Mouse (Mus musculus): ENCODE measurements around the gene Lrch4. TPM values are rescaled to one million over a fixed set of nuclear protein-coding genes. Genes with fewer than 3 reads are reported as not detected.
A peak's percentile ranks its signal among the peaks of the same experiment; 100 is the strongest.

The Lrch4 gene
- polyA plus RNA-seq, 1 experiment from 2014 or later: 35.3 TPM

DNA sequence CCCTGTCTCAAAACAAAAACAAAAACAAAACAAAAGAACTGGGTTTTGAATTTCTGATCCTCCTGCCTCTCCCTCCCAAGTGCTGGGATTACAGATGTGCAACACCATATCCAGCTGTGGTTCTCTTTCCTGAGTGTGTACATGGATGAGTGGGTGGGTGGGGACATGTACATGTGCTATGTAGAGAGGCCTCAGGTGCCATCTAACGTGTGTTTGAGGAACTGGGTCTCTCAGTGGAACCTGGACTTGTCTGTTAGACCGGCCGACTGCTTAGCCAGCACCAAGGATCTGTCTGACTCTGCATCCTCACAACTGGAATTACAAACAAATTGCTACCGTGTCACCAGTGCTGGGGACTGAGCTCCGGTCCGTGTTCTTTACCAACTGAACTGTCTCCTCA, 31.3 kb upstream of the Lrch4 start:
- Histone ChIP-seq H3K4me2 (ENCODE audit: low read depth, severe bottlenecking) (no peak overlapping the region), H3K4me1 (ENCODE audit: control insufficient read depth, insufficient read depth, low read length) (peaks cover 15% of the 10 kb centered on the region), H3K36me3 (ENCODE audit: control insufficient read depth, insufficient read depth, low read length) (no peaks in the 10 kb centered on the region), H3K27me3 (ENCODE audit: control insufficient read depth, insufficient read depth, low read length) (no peaks in the 10 kb centered on the region), H3K27ac (replicated peaks; ENCODE audit: low read depth, low read length) (no peak overlapping the region), H3K9me3 (ENCODE audit: control insufficient read depth, low read length) (no peaks in the 10 kb centered on the region), H3K4me3 (ENCODE audit: low read depth, low read length) (no peak overlapping the region), H3K9ac (ENCODE audit: low read length) (no peak overlapping the region)
- 90% methylated on average over 6 of the region's 6 CpGs for WGBS
- no peak for DNase-seq (ENCODE audit: low spot score)
- no peak for ATAC-seq (ENCODE audit: insufficient number of reproducible peaks, low FRiP score, low TSS enrichment, low read depth)

DNA sequence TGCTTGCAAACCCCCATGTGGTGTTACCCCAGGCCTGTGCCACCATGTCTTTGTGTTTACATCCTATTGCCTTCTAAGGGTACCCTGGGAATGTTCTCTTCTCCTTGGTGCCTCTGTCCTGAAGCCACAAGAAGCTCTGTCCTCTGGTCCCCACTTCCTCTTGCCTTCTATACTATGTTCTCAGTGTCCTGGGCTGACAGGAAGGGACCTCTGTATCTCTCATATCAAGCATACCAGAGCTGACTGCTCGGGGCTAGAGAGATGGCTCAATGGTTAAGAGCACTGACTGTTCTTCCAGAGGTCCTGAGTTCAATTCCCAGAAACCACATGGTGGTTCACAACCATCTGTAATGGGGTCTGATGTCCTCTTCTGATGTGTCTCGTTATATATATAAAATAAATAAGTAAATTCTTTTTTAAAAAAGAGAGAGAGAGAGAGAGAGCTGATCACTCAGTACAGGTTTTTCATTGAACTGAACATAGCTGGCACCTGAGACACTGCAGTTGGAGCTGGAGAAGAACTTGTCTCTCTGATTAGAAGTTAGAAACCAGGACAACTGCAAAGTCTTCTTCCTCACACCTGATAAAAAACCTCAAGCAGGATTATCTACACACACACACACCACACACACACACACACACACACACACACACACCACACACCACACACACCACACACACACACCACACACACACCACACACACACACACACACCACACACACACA, 30.7 kb upstream of the Lrch4 start:
- H3K27ac ChIP-seq (replicated peaks; ENCODE audit: low read depth, low read length): no peak overlapping the region
- no peak overlapping the region for H3K4me2 ChIP-seq (ENCODE audit: low read depth, severe bottlenecking)
- WGBS: 91% methylated on average over 2 of the region's 2 CpGs
- no peak for DNase-seq (ENCODE audit: low spot score)
- H3K9me3 ChIP-seq (ENCODE audit: control insufficient read depth, low read length): no peaks in the 10 kb centered on the region
- H3K9ac ChIP-seq (ENCODE audit: low read length): no peak overlapping the region
- no peak for ATAC-seq (ENCODE audit: insufficient number of reproducible peaks, low FRiP score, low TSS enrichment, low read depth)
- no peaks in the 10 kb centered on the region for H3K36me3 ChIP-seq (ENCODE audit: control insufficient read depth, insufficient read depth, low read length)
- H3K4me3 ChIP-seq (ENCODE audit: low read depth, low read length): no peak overlapping the region
- H3K4me1 ChIP-seq (ENCODE audit: control insufficient read depth, insufficient read depth, low read length): peaks cover 17% of the 10 kb centered on the region
- no peaks in the 10 kb centered on the region for H3K27me3 ChIP-seq (ENCODE audit: control insufficient read depth, insufficient read depth, low read length)

DNA sequence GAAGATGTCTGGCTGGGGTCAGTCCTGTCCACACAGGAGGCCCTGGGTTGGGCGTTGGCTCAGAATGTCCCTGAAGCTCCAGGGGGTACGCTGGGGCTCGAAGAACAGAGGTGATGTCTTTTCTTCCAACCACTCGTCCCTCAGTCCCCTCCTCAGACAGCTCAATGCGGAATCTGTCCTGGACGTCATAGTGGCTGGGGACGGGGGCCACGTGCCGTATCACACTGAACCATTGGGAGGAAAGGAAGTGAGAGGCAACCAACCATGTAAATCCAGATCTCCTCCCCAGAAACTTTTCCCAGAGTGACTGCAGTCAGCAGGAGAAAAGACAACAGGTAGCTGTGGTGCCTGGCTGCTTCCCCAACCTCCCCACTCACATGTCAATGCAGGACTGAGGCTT, 29.3 kb upstream of the Lrch4 start:
- H3K4me2 ChIP-seq (ENCODE audit: low read depth, severe bottlenecking): peak overlapping the region; percentile 96
- WGBS: 84% methylated on average over 9 of the region's 9 CpGs
- DNase-seq (ENCODE audit: low spot score): no peak
- H3K9ac ChIP-seq (ENCODE audit: low read length): peak overlapping the region; percentile 5; the same call in 1 of the 2 replicates
- no peak overlapping the region for H3K27ac ChIP-seq (replicated peaks; ENCODE audit: low read depth, low read length)
- no peaks in the 10 kb centered on the region for H3K9me3 ChIP-seq (ENCODE audit: control insufficient read depth, low read length)
- H3K4me3 ChIP-seq (ENCODE audit: low read depth, low read length): peak overlapping the region; percentile 60
- peaks cover 17% of the 10 kb centered on the region for H3K4me1 ChIP-seq (ENCODE audit: control insufficient read depth, insufficient read depth, low read length)
- H3K27me3 ChIP-seq (ENCODE audit: control insufficient read depth, insufficient read depth, low read length): no peaks in the 10 kb centered on the region
- ATAC-seq (ENCODE audit: insufficient number of reproducible peaks, low FRiP score, low TSS enrichment, low read depth): no peak
- H3K36me3 ChIP-seq (ENCODE audit: control insufficient read depth, insufficient read depth, low read length): no peaks in the 10 kb centered on the region

DNA sequence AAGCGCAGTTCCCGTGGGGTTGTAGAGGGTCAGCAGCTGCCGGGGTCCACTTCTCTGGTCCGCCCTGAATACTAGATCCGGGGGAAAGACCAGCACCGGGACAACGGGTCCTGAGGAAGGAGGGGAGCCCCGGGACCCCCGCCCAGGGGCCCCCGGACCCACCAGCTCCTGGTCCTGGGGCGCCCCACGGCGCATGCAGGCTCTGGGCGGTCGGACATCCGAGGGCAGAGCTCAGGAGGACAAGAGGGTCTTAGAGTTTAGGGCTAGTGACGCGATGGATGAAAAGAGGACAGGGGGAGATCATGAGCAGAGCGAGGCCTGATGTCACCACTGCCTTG, 28.7 kb upstream of the Lrch4 start:
- Histone ChIP-seq H3K27ac (replicated peaks; ENCODE audit: low read depth, low read length) (0 out of 2 replicates have a peak overlapping the region, but pooled peaks have one; percentile 8), H3K9me3 (ENCODE audit: control insufficient read depth, low read length) (no peaks in the 10 kb centered on the region), H3K4me3 (ENCODE audit: low read depth, low read length) (peak overlapping the region; percentile 60), H3K36me3 (ENCODE audit: control insufficient read depth, insufficient read depth, low read length) (peaks cover under 1% of the 10 kb centered on the region; the same call in 1 of the 2 replicates), H3K4me2 (ENCODE audit: low read depth, severe bottlenecking) (peak overlapping the region; percentile 96), H3K4me1 (ENCODE audit: control insufficient read depth, insufficient read depth, low read length) (peaks cover 17% of the 10 kb centered on the region), H3K27me3 (ENCODE audit: control insufficient read depth, insufficient read depth, low read length) (no peaks in the 10 kb centered on the region), H3K9ac (ENCODE audit: low read length) (peak overlapping the region; percentile 77)
- 3% methylated on average over 19 of the region's 19 CpGs for WGBS
- DNase-seq (ENCODE audit: low spot score) (no peak), ATAC-seq (ENCODE audit: insufficient number of reproducible peaks, low FRiP score, low TSS enrichment, low read depth) (no peak)

DNA sequence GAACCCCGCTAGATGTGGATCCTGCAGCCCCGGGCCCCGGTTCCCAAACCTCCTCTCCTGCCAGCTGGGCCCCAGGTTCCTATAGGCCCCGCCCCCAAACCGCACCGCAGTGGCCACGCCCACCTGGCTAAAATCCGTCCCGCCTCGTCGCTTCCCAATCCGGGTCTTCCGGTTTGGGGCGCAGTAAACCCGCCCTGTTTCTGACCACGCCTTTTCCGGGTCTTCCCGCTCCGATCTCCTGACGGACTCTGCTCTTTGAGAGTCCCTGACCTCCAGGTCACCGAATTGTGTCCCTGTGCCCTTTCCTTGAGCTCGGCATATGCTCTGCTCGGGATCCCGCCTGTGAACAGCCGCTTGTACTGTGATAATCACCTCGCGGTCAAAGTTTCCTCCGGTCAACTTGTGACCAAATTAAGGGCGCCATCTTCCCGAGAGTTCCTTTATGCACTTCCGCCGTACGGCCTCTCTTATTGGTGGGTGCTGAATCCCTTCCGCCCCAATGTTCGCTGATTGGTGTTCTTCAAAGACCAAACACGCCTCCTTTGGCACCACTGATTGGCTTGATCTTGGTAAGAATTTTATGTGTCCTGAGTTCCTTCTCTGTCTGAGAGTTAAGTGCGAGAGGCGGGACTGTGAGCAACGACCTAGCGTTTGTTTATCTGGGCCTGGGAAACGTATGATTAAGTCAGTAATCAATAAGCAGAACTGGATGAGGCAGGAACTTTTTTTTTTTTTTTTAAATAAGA, 28.1 kb upstream of the Lrch4 start, which contains the start of gene Mospd3:
Gene Mospd3 (minus strand): TSS at position 440 of the 746 bp plus-strand sequence.
- Histone ChIP-seq H3K4me3 (ENCODE audit: low read depth, low read length) (peak within 1 kb of the TSS; percentile 60), H3K27me3 (ENCODE audit: control insufficient read depth, insufficient read depth, low read length) (no peaks in the 10 kb centered on the region), H3K4me1 (ENCODE audit: control insufficient read depth, insufficient read depth, low read length) (peaks cover 17% of the 10 kb centered on the region), H3K9me3 (ENCODE audit: control insufficient read depth, low read length) (no peaks in the 10 kb centered on the region), H3K27ac (replicated peaks; ENCODE audit: low read depth, low read length) (peak within 1 kb of the TSS; percentile 77; the same call in 1 of the 2 replicates), H3K36me3 (ENCODE audit: control insufficient read depth, insufficient read depth, low read length) (peaks cover 3% of the 10 kb centered on the region; the same call in 1 of the 2 replicates), H3K4me2 (ENCODE audit: low read depth, severe bottlenecking) (peak within 1 kb of the TSS; percentile 96), H3K9ac (ENCODE audit: low read length) (peak within 1 kb of the TSS; percentile 77)
- ATAC-seq (ENCODE audit: insufficient number of reproducible peaks, low FRiP score, low TSS enrichment, low read depth): peak; percentile 93
- WGBS: 0% methylated on average over 41 of the region's 41 CpGs
- peak; percentile 97 for DNase-seq (ENCODE audit: low spot score)

- ATAC-seq (ENCODE audit: insufficient number of reproducible peaks, low FRiP score, low TSS enrichment, low read depth) (no peak), DNase-seq (ENCODE audit: low spot score) (peak; percentile 62)
- H3K4me1 ChIP-seq (ENCODE audit: control insufficient read depth, insufficient read depth, low read length): peaks cover 17% of the 10 kb centered on the region
- H3K27ac ChIP-seq (replicated peaks; ENCODE audit: low read depth, low read length): no peak overlapping the region
- WGBS: under 1% methylated on average over 22 of the region's 22 CpGs
- H3K9ac ChIP-seq (ENCODE audit: low read length): peak overlapping the region; percentile 38
- no peaks in the 10 kb centered on the region for H3K27me3 ChIP-seq (ENCODE audit: control insufficient read depth, insufficient read depth, low read length)
- peaks cover 3% of the 10 kb centered on the region; the same call in 1 of the 2 replicates for H3K36me3 ChIP-seq (ENCODE audit: control insufficient read depth, insufficient read depth, low read length)
- H3K4me3 ChIP-seq (ENCODE audit: low read depth, low read length): peak overlapping the region; percentile 60
- no peaks in the 10 kb centered on the region for H3K9me3 ChIP-seq (ENCODE audit: control insufficient read depth, low read length)
- H3K4me2 ChIP-seq (ENCODE audit: low read depth, severe bottlenecking): peak overlapping the region; percentile 96
Measured at GRCm38 (mm10) chr5:137601365-137601729, 27.6 kb upstream of the Lrch4 start.

- DNase-seq (ENCODE audit: low spot score): no peak
- H3K4me1 ChIP-seq (ENCODE audit: control insufficient read depth, insufficient read depth, low read length): peaks cover 45% of the 10 kb centered on the region
- 19% methylated on average over 26 of the region's 26 CpGs for WGBS
Measured at GRCm38 (mm10) chr5:137607860-137608653, 20.9 kb upstream of the Lrch4 start.

DNA sequence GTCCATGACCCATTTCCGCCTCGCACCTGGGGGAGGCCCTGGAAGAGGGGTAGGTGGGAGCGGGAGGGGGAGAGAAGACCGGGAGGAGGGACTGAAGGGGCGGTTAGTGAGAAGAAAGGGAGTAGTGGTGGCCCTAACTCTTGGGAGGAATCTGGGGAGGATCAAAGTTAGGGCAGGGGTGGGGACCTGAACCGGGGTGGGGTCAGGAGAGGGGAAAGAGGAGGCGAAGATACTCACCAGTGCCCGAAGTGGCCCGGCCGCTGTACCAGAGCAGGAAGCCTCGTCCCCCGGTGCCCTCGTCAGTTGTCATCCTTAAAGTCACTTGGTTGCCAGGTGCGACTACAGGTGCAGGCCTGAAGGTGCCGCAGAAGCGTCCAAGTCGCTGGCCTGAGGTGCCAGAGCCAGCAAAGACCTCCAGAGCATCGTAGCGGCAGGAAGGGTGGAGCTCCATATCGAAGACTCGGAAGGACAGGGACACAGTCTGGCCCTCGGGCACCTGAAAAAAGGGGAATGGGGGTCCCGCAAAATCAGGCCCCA, 20.2 kb upstream of the Lrch4 start:
- DNase-seq (ENCODE audit: low spot score) (no peak), ATAC-seq (ENCODE audit: insufficient number of reproducible peaks, low FRiP score, low TSS enrichment, low read depth) (no peak)
- 9% methylated on average over 23 of the region's 23 CpGs for WGBS
- peaks cover 49% of the 10 kb centered on the region for H3K4me1 ChIP-seq (ENCODE audit: control insufficient read depth, insufficient read depth, low read length)
- no peaks in the 10 kb centered on the region for H3K27me3 ChIP-seq (ENCODE audit: control insufficient read depth, insufficient read depth, low read length)
- peak overlapping the region; percentile 57 for H3K4me2 ChIP-seq (ENCODE audit: low read depth, severe bottlenecking)
- H3K4me3 ChIP-seq (ENCODE audit: low read depth, low read length): peak overlapping the region; percentile 21
- peaks cover 6% of the 10 kb centered on the region; the same call in 1 of the 2 replicates for H3K36me3 ChIP-seq (ENCODE audit: control insufficient read depth, insufficient read depth, low read length)
- peak overlapping the region; percentile 50 for H3K9ac ChIP-seq (ENCODE audit: low read length)
- no peaks in the 10 kb centered on the region for H3K9me3 ChIP-seq (ENCODE audit: control insufficient read depth, low read length)
- H3K27ac ChIP-seq (replicated peaks; ENCODE audit: low read depth, low read length): no peak overlapping the region

More at GRCm38 (mm10) chr5:137607860-137608653, 20.9 kb upstream of the Lrch4 start:
- peaks cover 6% of the 10 kb centered on the region; the same call in 1 of the 2 replicates for H3K36me3 ChIP-seq (ENCODE audit: control insufficient read depth, insufficient read depth, low read length)
- H3K27me3 ChIP-seq (ENCODE audit: control insufficient read depth, insufficient read depth, low read length): no peaks in the 10 kb centered on the region
- H3K9me3 ChIP-seq (ENCODE audit: control insufficient read depth, low read length): no peaks in the 10 kb centered on the region
- peak overlapping the region; percentile 21 for H3K4me3 ChIP-seq (ENCODE audit: low read depth, low read length)
- no peak for ATAC-seq (ENCODE audit: insufficient number of reproducible peaks, low FRiP score, low TSS enrichment, low read depth)
- H3K27ac ChIP-seq (replicated peaks; ENCODE audit: low read depth, low read length): no peak overlapping the region
- peak overlapping the region; percentile 57 for H3K4me2 ChIP-seq (ENCODE audit: low read depth, severe bottlenecking)
- peak overlapping the region; percentile 50 for H3K9ac ChIP-seq (ENCODE audit: low read length)

All from limb, embryonic 11.5 days (tissue).